Mouse (Mus musculus) kidney, embryonic 14.5 days (tissue): ENCODE measurements around the gene Mink1. TPM values are rescaled to one million over a fixed set of nuclear protein-coding genes. Genes with fewer than 3 reads are reported as not detected.

Experiments used
- ATAC-seq: fragments of 200-750 bp; cut with Nextera tagmentation; 2 replicates; pipeline ENCODE4 v1.8.0; 2017; ENCODE audit warnings: moderate number of reproducible peaks, mild to moderate bottlenecking, moderate TSS enrichment, moderate library complexity; ENCODE audit not compliant: low FRiP score, low TSS enrichment
- H3K27ac ChIP-seq: fragments of 300-500 bp; sonication (generic); 2 replicates; pipeline ENCODE4 v1.5.1; 2014; ENCODE audit warnings: low read depth, mild to moderate bottlenecking, low read length, moderate library complexity, mixed read lengths
- H3K27me3 ChIP-seq: fragments of 300-500 bp; sonication (generic); 2 replicates; pipeline ENCODE4 v1.6.1; 2014; ENCODE audit warnings: mild to moderate bottlenecking, low read length; ENCODE audit not compliant: control insufficient read depth, insufficient read depth
- H3K36me3 ChIP-seq: fragments of 300-500 bp; sonication (generic); 2 replicates; pipeline ENCODE4 v1.6.1; 2014; ENCODE audit warnings: low read length, mixed read lengths; ENCODE audit not compliant: control insufficient read depth, insufficient read depth
- H3K4me1 ChIP-seq: fragments of 300-500 bp; sonication (generic); 2 replicates; pipeline ENCODE4 v1.6.1; 2014; ENCODE audit warnings: low read length, mixed read lengths; ENCODE audit not compliant: control insufficient read depth, insufficient read depth
- H3K4me2 ChIP-seq: fragments of 300-500 bp; sonication (generic); replicated peaks from 2 replicates; pipeline ENCODE4 v1.6.1; 2014; ENCODE audit warnings: low read depth, mild to moderate bottlenecking, low read length
- H3K4me3 ChIP-seq: fragments of 300-500 bp; sonication (generic); 2 replicates; pipeline ENCODE4 v1.5.1; 2014; ENCODE audit warnings: mild to moderate bottlenecking, low read length
- H3K9ac ChIP-seq: fragments of 300-500 bp; sonication (generic); 2 replicates; pipeline ENCODE4 v1.6.1; 2014; ENCODE audit warnings: low read depth, mild to moderate bottlenecking, low read length, moderate library complexity
- H3K9me3 ChIP-seq: fragments of 300-500 bp; sonication (generic); 2 replicates; pipeline ENCODE4 v1.6.1; 2016; ENCODE audit warnings: low read length; ENCODE audit not compliant: control insufficient read depth
- WGBS: fragments of 180-500 bp; shearing (Covaris S2); extraction: QIAGEN DNeasy Blood & Tissue Kit; methylation state at CpG from one replicate; pipeline ENCODE4 v1.1.7; 2014; 5-methylcytosine and 5-hydroxymethylcytosine counted together
- polyA plus RNA-seq: library from polyadenylated mRNA; unstranded; fragments of >200 nt; fragmentation: Nextera tagmentation; extraction: Ambion mirVana; gene quantifications from 2 replicates; pipeline ENCODE4 v1.2.1, GENCODE M21; 2014

Gene Mink1
- polyA plus RNA-seq, 1 experiment from 2014 or later: 21.0 TPM

DNA sequence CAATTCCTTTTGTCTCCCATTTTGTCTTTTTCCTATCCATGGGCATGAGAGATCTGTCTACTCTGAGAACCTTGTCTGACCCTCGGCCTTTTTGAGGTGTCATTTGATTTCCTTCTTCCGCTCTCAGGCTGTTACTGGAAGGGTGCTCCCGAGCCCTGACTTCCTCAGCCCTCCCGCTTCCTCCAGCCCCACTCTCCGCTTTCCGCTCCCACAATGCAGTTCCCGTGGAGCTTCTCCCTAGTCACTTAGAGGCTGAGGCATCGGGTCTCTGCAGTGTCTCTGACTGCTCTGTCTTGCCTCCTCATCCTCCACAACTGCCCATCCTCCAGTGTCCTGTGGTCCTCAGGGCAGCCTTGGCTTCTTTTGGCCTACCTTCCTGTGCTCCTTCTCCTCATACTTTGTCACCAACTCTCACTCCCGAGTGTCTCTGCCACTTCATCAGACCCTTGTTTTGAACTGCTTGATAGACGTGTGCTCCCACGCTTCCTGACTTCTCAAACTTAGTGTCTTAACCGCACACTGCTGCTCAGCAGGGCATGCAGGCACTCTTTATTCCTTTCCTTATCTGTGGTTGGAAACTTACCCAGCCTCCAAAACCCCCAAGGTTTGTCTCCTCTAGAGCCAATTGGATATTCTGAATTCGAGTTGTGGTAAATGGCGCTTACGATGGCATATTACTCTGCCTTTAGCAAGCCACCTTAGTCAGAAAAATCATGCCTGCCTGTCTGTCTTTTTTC lies 31.7 kb downstream of the Mink1 start:
- Histone ChIP-seq H3K9me3 (no peaks in the 10 kb centered on the region), H3K27me3 (no peaks in the 10 kb centered on the region), H3K9ac (no peak overlapping the region), H3K4me3 (no peak overlapping the region), H3K36me3 (peaks cover 21% of the 10 kb centered on the region), H3K4me2 (no peak overlapping the region), H3K4me1 (no peaks in the 10 kb centered on the region), H3K27ac (no peak overlapping the region)
- no peak for ATAC-seq
- 74% methylated on average over 15 of the region's 15 CpGs for WGBS

DNA sequence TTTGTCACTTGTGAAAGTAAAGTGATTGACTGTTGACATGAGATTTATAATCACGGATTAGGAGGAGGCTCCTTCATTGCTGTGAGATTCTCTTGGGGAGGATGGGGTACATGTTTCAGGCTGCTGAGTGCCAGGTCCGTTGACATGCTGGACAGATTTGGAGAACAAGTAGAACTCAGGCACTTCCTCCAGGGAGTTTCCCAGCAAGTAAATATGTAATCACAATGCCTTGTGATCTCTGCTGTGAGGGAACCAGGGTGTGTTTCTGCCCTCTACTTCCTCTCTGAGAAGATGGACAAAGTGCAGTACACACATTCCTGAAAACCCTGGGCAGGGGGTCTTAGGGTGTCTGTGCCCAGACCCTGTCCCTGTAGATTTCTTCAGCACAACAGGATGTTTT lies 33.0 kb downstream of the Mink1 start:
- peak overlapping the region; percentile 21; the same call in 1 of the 2 replicates for H3K27ac ChIP-seq
- no peak overlapping the region for H3K4me2 ChIP-seq
- H3K36me3 ChIP-seq: peaks cover 24% of the 10 kb centered on the region
- no peak for ATAC-seq
- H3K4me3 ChIP-seq: no peak overlapping the region
- no peaks in the 10 kb centered on the region for H3K4me1 ChIP-seq
- 74% methylated on average over 2 of the region's 2 CpGs for WGBS
- H3K9ac ChIP-seq: no peak overlapping the region
- H3K27me3 ChIP-seq: no peaks in the 10 kb centered on the region
- H3K9me3 ChIP-seq: no peaks in the 10 kb centered on the region

DNA sequence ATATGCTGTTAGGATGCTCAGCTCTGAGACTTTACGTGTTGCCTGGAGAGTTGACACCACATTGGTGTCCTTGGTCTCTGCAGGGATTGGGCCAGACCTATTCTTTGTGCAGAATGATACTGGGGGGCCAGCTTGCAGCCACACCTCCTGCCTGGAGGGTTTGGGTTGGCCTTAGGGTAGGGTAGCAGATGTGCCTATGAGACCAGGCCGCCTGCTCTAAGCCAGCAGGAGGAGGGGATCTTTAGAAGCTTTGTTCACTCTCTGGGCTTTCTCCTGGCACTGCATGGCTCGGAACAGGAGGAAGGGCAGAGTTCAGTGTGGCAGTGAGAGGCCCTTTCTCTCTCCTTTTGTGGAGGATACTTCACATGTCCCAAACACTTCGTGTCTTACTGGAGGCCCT lies 33.4 kb downstream of the Mink1 start:
- Histone ChIP-seq H3K4me1 (no peaks in the 10 kb centered on the region), H3K27me3 (no peaks in the 10 kb centered on the region), H3K9ac (no peak overlapping the region), H3K4me2 (no peak overlapping the region), H3K4me3 (no peak overlapping the region), H3K27ac (peak overlapping the region; percentile 21; the same call in 1 of the 2 replicates), H3K9me3 (no peaks in the 10 kb centered on the region), H3K36me3 (peaks cover 24% of the 10 kb centered on the region)
- ATAC-seq: no peak
- 82% methylated on average over 4 of the region's 4 CpGs for WGBS

DNA sequence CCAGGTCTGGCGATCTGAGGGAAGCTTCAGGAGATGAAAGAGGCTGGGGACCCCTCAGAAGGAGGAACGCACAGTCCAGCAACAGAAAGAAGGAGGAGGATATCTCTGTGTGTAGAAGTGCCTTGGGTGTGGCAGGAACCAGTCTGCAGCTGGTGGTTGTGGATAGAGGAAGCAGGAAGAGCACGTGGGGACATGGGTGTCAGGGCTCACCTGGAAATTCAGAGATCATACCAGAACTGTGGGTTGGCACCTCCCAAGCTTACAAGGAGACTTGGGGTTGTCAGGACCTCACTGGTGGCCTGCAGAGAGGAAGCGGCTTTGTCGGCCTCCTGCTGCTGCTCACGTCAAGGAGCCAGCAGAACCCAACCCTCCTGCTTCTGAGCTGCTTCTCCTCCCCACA lies 34.6 kb downstream of the Mink1 start:
- Histone ChIP-seq H3K4me2 (no peak overlapping the region), H3K27me3 (no peaks in the 10 kb centered on the region), H3K36me3 (peaks cover 35% of the 10 kb centered on the region), H3K4me3 (no peak overlapping the region), H3K9me3 (no peaks in the 10 kb centered on the region), H3K4me1 (no peaks in the 10 kb centered on the region), H3K9ac (no peak overlapping the region), H3K27ac (no peak overlapping the region)
- 86% methylated on average over 6 of the region's 6 CpGs for WGBS
- no peak for ATAC-seq

DNA sequence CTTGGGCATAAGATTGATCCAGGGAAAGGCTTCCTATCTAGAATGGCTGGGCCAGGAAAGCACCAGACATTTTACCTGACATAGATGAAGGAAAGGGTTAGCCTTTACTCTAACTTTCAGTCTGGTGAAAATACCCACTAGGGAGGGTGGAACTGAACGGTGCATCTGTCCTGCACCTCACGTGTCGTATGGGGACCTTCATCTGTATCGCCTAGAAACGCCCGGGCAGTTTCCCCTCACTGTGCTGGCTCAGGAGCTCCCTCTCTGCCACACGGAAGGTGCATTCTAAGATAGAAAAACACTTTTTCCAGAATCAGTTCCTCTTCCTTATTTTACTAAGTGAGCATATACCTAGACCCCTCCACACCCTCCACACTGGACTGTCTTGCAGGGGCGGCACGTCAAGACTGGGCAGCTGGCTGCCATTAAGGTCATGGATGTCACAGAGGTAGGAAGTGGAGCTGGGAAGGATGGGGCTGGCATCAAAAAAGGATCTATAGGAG lies 35.8 kb downstream of the Mink1 start:
- Histone ChIP-seq H3K9me3 (no peaks in the 10 kb centered on the region), H3K4me3 (no peak overlapping the region), H3K27me3 (no peaks in the 10 kb centered on the region), H3K4me1 (no peaks in the 10 kb centered on the region), H3K4me2 (no peak overlapping the region), H3K27ac (no peak overlapping the region), H3K36me3 (peaks cover 36% of the 10 kb centered on the region), H3K9ac (no peak overlapping the region)
- WGBS: 91% methylated on average over 9 of the region's 9 CpGs
- no peak for ATAC-seq

DNA sequence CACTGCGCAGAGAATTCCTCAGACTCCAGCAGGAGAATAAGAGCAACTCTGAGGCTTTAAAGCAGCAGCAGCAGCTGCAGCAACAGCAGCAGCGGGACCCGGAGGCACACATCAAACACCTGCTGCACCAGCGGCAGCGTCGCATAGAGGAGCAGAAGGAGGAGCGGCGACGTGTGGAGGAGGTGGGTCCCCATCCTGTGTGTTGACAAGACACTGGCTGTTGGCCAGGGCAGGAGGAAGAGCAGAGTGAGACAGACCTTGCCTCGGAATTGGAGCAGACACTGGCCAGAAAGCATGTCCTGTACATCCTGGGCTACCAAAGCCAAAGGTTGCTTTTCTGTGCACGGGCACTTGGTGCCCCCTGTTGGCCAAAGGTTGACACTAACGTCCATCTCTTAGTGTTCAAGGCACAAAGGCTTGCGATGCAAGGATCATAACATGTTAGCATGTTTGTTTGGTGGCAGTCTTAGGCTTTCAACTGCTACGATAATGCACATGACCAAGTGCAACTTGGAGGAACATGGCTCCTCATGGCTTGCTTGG lies 42.4 kb downstream of the Mink1 start:
- WGBS: 63% methylated on average over 14 of the region's 14 CpGs
- no peak overlapping the region for H3K27ac ChIP-seq
- H3K4me3 ChIP-seq: no peak overlapping the region
- no peaks in the 10 kb centered on the region for H3K9me3 ChIP-seq
- 0 out of 2 replicates have a peak, but pooled peaks cover 4% of the 10 kb centered on the region for H3K4me1 ChIP-seq
- no peaks in the 10 kb centered on the region for H3K27me3 ChIP-seq
- H3K9ac ChIP-seq: no peak overlapping the region
- no peak overlapping the region for H3K4me2 ChIP-seq
- ATAC-seq: no peak
- peaks cover 75% of the 10 kb centered on the region for H3K36me3 ChIP-seq

DNA sequence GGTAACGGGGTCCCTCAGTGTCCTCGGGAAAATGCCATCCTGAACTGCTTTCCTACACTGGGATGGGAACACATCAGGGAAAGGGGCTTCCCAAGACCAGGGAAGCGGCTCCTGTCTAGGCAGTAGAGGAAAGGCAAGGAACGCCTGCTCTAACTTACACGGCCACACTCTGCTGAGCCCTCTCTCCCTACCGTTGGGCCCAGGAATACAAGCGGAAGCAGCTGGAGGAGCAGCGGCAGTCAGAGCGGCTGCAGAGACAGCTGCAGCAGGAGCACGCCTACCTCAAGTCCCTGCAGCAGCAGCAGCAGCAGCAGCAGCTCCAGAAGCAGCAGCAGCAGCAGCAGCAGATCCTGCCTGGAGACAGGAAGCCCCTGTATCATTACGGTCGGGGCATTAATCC lies 44.0 kb downstream of the Mink1 start:
- no peak overlapping the region for H3K4me3 ChIP-seq
- ATAC-seq: no peak
- H3K4me2 ChIP-seq: no peak overlapping the region
- peaks cover 86% of the 10 kb centered on the region for H3K36me3 ChIP-seq
- no peaks in the 10 kb centered on the region for H3K27me3 ChIP-seq
- no peak overlapping the region for H3K9ac ChIP-seq
- H3K9me3 ChIP-seq: no peaks in the 10 kb centered on the region
- WGBS: 71% methylated on average over 12 of the region's 12 CpGs
- H3K4me1 ChIP-seq: 0 out of 2 replicates have a peak, but pooled peaks cover 4% of the 10 kb centered on the region
- H3K27ac ChIP-seq: no peak overlapping the region

DNA sequence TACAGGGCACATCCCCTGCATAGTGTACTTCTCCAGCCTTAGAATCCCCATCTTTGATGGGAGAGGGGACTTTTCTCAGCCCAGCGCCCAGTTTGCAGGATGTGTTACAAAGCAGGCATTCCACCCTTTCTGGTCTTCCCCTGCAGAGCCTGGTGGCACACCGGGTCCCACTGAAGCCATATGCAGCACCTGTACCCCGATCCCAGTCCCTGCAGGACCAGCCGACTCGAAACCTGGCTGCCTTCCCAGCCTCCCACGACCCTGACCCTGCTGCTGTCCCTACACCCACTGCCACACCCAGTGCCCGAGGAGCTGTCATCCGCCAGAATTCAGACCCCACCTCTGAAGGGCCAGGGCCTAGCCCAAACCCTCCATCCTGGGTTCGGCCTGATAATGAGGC lies 44.9 kb downstream of the Mink1 start:
- 89% methylated on average over 9 of the region's 9 CpGs for WGBS
- H3K27ac ChIP-seq: no peak overlapping the region
- peaks cover 86% of the 10 kb centered on the region for H3K36me3 ChIP-seq
- H3K4me2 ChIP-seq: no peak overlapping the region
- 0 out of 2 replicates have a peak, but pooled peaks cover 4% of the 10 kb centered on the region for H3K4me1 ChIP-seq
- no peak overlapping the region for H3K4me3 ChIP-seq
- no peak for ATAC-seq
- H3K9ac ChIP-seq: no peak overlapping the region
- no peaks in the 10 kb centered on the region for H3K27me3 ChIP-seq
- no peaks in the 10 kb centered on the region for H3K9me3 ChIP-seq

DNA sequence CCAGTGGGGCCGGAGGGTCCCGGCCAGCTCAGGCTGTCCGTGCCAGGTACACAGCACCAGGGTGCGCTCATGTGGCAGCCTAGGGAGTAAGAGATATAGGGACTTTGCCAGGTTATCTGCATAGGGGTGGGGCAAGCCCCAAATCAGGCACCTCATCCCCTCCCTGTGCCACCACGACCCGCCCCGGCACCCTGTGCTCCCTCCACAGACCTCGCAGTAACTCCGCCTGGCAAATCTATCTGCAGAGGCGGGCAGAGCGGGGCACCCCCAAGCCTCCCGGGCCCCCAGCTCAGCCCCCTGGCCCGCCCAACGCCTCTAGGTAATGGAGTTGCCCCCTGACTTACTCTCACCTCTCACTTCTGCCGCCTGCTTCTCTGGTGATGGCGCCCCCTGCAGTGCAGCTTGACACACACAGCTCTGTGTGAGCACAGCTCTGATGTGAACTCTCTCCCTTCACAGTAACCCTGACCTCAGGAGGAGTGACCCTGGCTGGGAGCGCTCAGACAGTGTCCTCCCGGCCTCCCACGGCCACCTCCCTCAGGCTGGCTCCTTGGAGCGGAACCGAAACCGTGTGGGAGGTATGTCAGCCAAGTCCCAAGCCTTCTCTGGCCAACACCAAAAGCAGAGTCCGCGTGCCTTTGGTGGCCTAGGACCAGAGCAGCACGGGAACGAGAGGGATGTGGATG lies 45.8 kb downstream of the Mink1 start:
- Histone ChIP-seq H3K27ac (0 out of 2 replicates have a peak overlapping the region, but pooled peaks have one; percentile 17), H3K9ac (0 out of 2 replicates have a peak overlapping the region, but pooled peaks have one; percentile 12), H3K27me3 (no peaks in the 10 kb centered on the region), H3K4me2 (no peak overlapping the region), H3K4me3 (no peak overlapping the region), H3K4me1 (0 out of 2 replicates have a peak, but pooled peaks cover 4% of the 10 kb centered on the region), H3K36me3 (peaks cover 95% of the 10 kb centered on the region), H3K9me3 (no peaks in the 10 kb centered on the region)
- 71% methylated on average over 26 of the region's 26 CpGs for whole genome bisulfite sequencing
- ATAC-seq: peak; percentile 65
